Mouse (Mus musculus) kidney, postnatal 0 days (tissue): Measurements from ENCODE around the gene Galnt7. TPM values are rescaled to one million over a fixed set of nuclear protein-coding genes. Genes with fewer than 3 reads are reported as not detected.

Source experiments
- ATAC-seq: fragments of 200-750 bp; cut with Nextera tagmentation; replicated peaks from 2 replicates; pipeline ENCODE4 v1.8.0; 2017; ENCODE audit warnings: low read depth, moderate number of reproducible peaks, moderate TSS enrichment, moderate library complexity; ENCODE audit not compliant: low FRiP score
- DNase-seq: peaks from one replicate; pipeline ENCODE4 v3.0.0-alpha.2; 2016; ENCODE audit warnings: low spot score
- H3K27ac ChIP-seq: fragments of 300-500 bp; sonication (generic); 2 replicates; pipeline ENCODE4 v1.5.1; 2014; ENCODE audit warnings: mild to moderate bottlenecking
- H3K27me3 ChIP-seq: fragments of 300-500 bp; sonication (generic); 2 replicates; pipeline ENCODE4 v1.6.1; 2014; ENCODE audit warnings: low read length, mixed read lengths; ENCODE audit not compliant: insufficient read depth
- H3K36me3 ChIP-seq: fragments of 300-500 bp; sonication (generic); 2 replicates; pipeline ENCODE4 v1.6.1; 2014; ENCODE audit warnings: low read length, mixed read lengths; ENCODE audit not compliant: insufficient read depth
- H3K4me1 ChIP-seq: fragments of 300-500 bp; sonication (generic); replicated peaks from 2 replicates; pipeline ENCODE4 v1.6.1; 2014; ENCODE audit warnings: antibody characterized with exemption, low read length, mixed read lengths; ENCODE audit not compliant: insufficient read depth
- H3K4me2 ChIP-seq: fragments of 300-500 bp; sonication (generic); 2 replicates; pipeline ENCODE4 v1.6.1; 2014; ENCODE audit warnings: mild to moderate bottlenecking, low read length, moderate library complexity, mixed read lengths
- H3K4me3 ChIP-seq: fragments of 300-500 bp; sonication (generic); replicated peaks from 2 replicates; pipeline ENCODE4 v1.5.1; 2014; ENCODE audit warnings: low read depth, low read length
- H3K9ac ChIP-seq: fragments of 300-500 bp; sonication (generic); 2 replicates; pipeline ENCODE4 v1.6.1; 2014; ENCODE audit warnings: low read depth, low read length
- H3K9me3 ChIP-seq: fragments of 300-500 bp; sonication (generic); replicated peaks from 2 replicates; pipeline ENCODE4 v1.6.1; 2016; ENCODE audit warnings: low read length, inconsistent platforms, mixed read lengths
- CTCF ChIP-seq: IDR thresholded peaks from 2 replicates; pipeline ENCODE4 v1.5.1; 2016; ENCODE audit warnings: antibody characterized with exemption, low read depth, mild to moderate bottlenecking, moderate library complexity
- WGBS: fragments of 180-500 bp; shearing (Covaris S2); extraction: QIAGEN DNeasy Blood & Tissue Kit; methylation state at CpG from one replicate; pipeline ENCODE4 v1.1.7; 2014; 5-methylcytosine and 5-hydroxymethylcytosine counted together
- polyA plus RNA-seq: library from polyadenylated mRNA; unstranded; fragments of >200 nt; fragmentation: Nextera tagmentation; extraction: Ambion mirVana; gene quantifications from 2 replicates; pipeline ENCODE4 v1.2.1, GENCODE M21; 2015

The Galnt7 gene
- polyA plus RNA-seq, 1 experiment from 2014 or later = 14.9 TPM

- Histone ChIP-seq H3K27me3 (no peaks in the 10 kb centered on the region), H3K4me1 (0 out of 2 replicates have a peak, but pooled peaks cover 8% of the 10 kb centered on the region), H3K4me3 (no peak overlapping the region), H3K9ac (no peak overlapping the region), H3K9me3 (no peaks in the 10 kb centered on the region), H3K4me2 (no peak overlapping the region), H3K36me3 (no peaks in the 10 kb centered on the region), H3K27ac (no peak overlapping the region)
- no peak for TF ChIP-seq CTCF
- DNase-seq = no peak
- 85% methylated on average over 12 of the region's 12 CpGs for WGBS
- no peak for ATAC-seq
These were observed 50.8 kb downstream of the Galnt7 start for GRCm38 (mm10) chr8:57601987-57602418.

GRCm38 (mm10) chr8:57599813-57600555 lies 52.8 kb downstream of the Galnt7 start:
- DNase-seq (peak; percentile 36), ATAC-seq (0 out of 2 replicates have a peak, but pooled peaks have one; percentile 43)
- peak overlapping the region; percentile 22 for H3K4me3 ChIP-seq
- no peaks in the 10 kb centered on the region for H3K9me3 ChIP-seq
- no peaks in the 10 kb centered on the region for H3K36me3 ChIP-seq
- peak overlapping the region; percentile 44; the same call in 1 of the 2 replicates for H3K9ac ChIP-seq
- 0 out of 2 replicates have a peak overlapping the region, but pooled peaks have one; percentile 19 for H3K27ac ChIP-seq
- H3K4me1 ChIP-seq = 0 out of 2 replicates have a peak, but pooled peaks cover 8% of the 10 kb centered on the region
- H3K27me3 ChIP-seq = no peaks in the 10 kb centered on the region
- WGBS = 20% methylated on average over 22 of the region's 22 CpGs
- TF ChIP-seq CTCF = no peak
- peak overlapping the region; percentile 52 for H3K4me2 ChIP-seq

- Histone ChIP-seq H3K36me3 (no peaks in the 10 kb centered on the region), H3K27ac (no peak overlapping the region), H3K9ac (no peak overlapping the region), H3K4me2 (no peak overlapping the region), H3K9me3 (no peaks in the 10 kb centered on the region), H3K4me1 (0 out of 2 replicates have a peak, but pooled peaks cover 8% of the 10 kb centered on the region), H3K27me3 (no peaks in the 10 kb centered on the region), H3K4me3 (no peak overlapping the region)
- ATAC-seq = no peak
- no peak for TF ChIP-seq CTCF
- DNase-seq = no peak
- 83% methylated on average over 3 of the region's 3 CpGs for WGBS
These were observed 57.0 kb downstream of the Galnt7 start for GRCm38 (mm10) chr8:57595853-57596252.

GRCm38 (mm10) chr8:57594175-57594885 lies 58.5 kb downstream of the Galnt7 start:
- ATAC-seq (no peak), DNase-seq (no peak)
- Histone ChIP-seq H3K4me2 (no peak overlapping the region), H3K36me3 (no peaks in the 10 kb centered on the region), H3K27me3 (no peaks in the 10 kb centered on the region), H3K9me3 (no peaks in the 10 kb centered on the region), H3K27ac (no peak overlapping the region), H3K4me3 (no peak overlapping the region), H3K4me1 (no peaks in the 10 kb centered on the region), H3K9ac (no peak overlapping the region)
- TF ChIP-seq CTCF = no peak
- WGBS = 53% methylated on average over 6 of the region's 6 CpGs

GRCm38 (mm10) chr8:57592604-57593003 lies 60.2 kb downstream of the Galnt7 start:
- H3K9me3 ChIP-seq = no peaks in the 10 kb centered on the region
- WGBS = 65% methylated on average over 7 of the region's 7 CpGs

GRCm38 (mm10) chr8:57591681-57592080 lies 61.2 kb downstream of the Galnt7 start:
- no peak for ATAC-seq
- DNase-seq = no peak
- 93% methylated on average over 4 of the region's 4 CpGs for WGBS
- H3K9me3 ChIP-seq = no peaks in the 10 kb centered on the region
- H3K9ac ChIP-seq = no peak overlapping the region
- H3K27me3 ChIP-seq = no peaks in the 10 kb centered on the region
- no peaks in the 10 kb centered on the region for H3K4me1 ChIP-seq
- no peaks in the 10 kb centered on the region for H3K36me3 ChIP-seq
- no peak overlapping the region for H3K4me2 ChIP-seq
- no peak for TF ChIP-seq CTCF
- no peak overlapping the region for H3K4me3 ChIP-seq
- no peak overlapping the region for H3K27ac ChIP-seq

More at GRCm38 (mm10) chr8:57592604-57593003, 60.2 kb downstream of the Galnt7 start:
- no peaks in the 10 kb centered on the region for H3K36me3 ChIP-seq
- TF ChIP-seq CTCF = no peak
- H3K27me3 ChIP-seq = no peaks in the 10 kb centered on the region
- H3K9ac ChIP-seq = no peak overlapping the region
- DNase-seq = no peak
- no peak for ATAC-seq
- no peak overlapping the region for H3K4me3 ChIP-seq
- H3K4me2 ChIP-seq = no peak overlapping the region
- no peaks in the 10 kb centered on the region for H3K4me1 ChIP-seq
- H3K27ac ChIP-seq = no peak overlapping the region
